Mouse (Mus musculus) cerebellum, adult 8-10 months (tissue): ENCODE data around the gene Prr5.
"Not testable (repeated sequence)": the region's sequence is repeated elsewhere in the genome, so short reads cannot be mapped to it uniquely, and the experiment has no call there.

Source experiments
- DNase-seq: peaks from one replicate; pipeline ENCODE4 v3.0.0; 2022

Gene Prr5

GRCm38 (mm10) chr15:84714730-84715129, 45.3 kb downstream of the Prr5 start:
- no peak for DNase-seq

GRCm38 (mm10) chr15:84715132-84715531, 45.7 kb downstream of the Prr5 start:
- no peak for DNase-seq

- DNase-seq: not testable (repeated sequence)
Measured at GRCm38 (mm10) chr15:84717570-84718270, 48.3 kb downstream of the Prr5 start.

- DNase-seq: no peak
Measured at GRCm38 (mm10) chr15:84718785-84719184, 49.4 kb downstream of the Prr5 start.

- DNase-seq: no peak
Measured at GRCm38 (mm10) chr15:84719791-84720190, 50.4 kb downstream of the Prr5 start, which contains the start of gene Arhgap8. TSS of gene Arhgap8 (plus strand) at chr15:84720052.

- DNase-seq: no peak
Measured at GRCm38 (mm10) chr15:84720291-84721204, 51.1 kb downstream of the Prr5 start.

GRCm38 (mm10) chr15:84723656-84724055, 54.2 kb downstream of the Prr5 start:
- not testable (repeated sequence) for DNase-seq

GRCm38 (mm10) chr15:84724199-84724598, 54.8 kb downstream of the Prr5 start:
- no peak for DNase-seq

- DNase-seq: peak; percentile 9
Measured at GRCm38 (mm10) chr15:84729685-84730084, 60.3 kb downstream of the Prr5 start.

- no peak for DNase-seq
Measured at GRCm38 (mm10) chr15:84730893-84731292, 61.5 kb downstream of the Prr5 start.

- DNase-seq: no peak
Measured at GRCm38 (mm10) chr15:84731676-84732424, 62.4 kb downstream of the Prr5 start.

GRCm38 (mm10) chr15:84732425-84732749, 63.0 kb downstream of the Prr5 start:
- DNase-seq: no peak

- no peak for DNase-seq
Measured at GRCm38 (mm10) chr15:84736346-84736993, 67.0 kb downstream of the Prr5 start.

- no peak for DNase-seq
Measured at GRCm38 (mm10) chr15:84736994-84737346, 67.5 kb downstream of the Prr5 start.

- DNase-seq: no peak
Measured at GRCm38 (mm10) chr15:84738246-84738645, 68.8 kb downstream of the Prr5 start.

- no peak for DNase-seq
Measured at GRCm38 (mm10) chr15:84741573-84741972, 72.2 kb downstream of the Prr5 start.

GRCm38 (mm10) chr15:84743347-84743746, 73.9 kb downstream of the Prr5 start:
- DNase-seq: no peak

- no peak for DNase-seq
Measured at GRCm38 (mm10) chr15:84744308-84744707, 74.9 kb downstream of the Prr5 start.

GRCm38 (mm10) chr15:84745831-84746230, 76.4 kb downstream of the Prr5 start:
- DNase-seq: no peak
